Mouse (Mus musculus) heart, embryonic 15.5 days (tissue): ENCODE results near the gene Sh3yl1. TPM values are rescaled to one million over a fixed set of nuclear protein-coding genes. Genes with fewer than 3 reads are reported as not detected.
A peak's percentile ranks its signal among the peaks of the same experiment; 100 is the strongest.

Source experiments
- ATAC-seq: fragments of 200-750 bp; cut with Nextera tagmentation; replicated peaks from 2 replicates; pipeline ENCODE4 v1.8.0; 2017; ENCODE audit warnings: low read depth, moderate TSS enrichment; ENCODE audit not compliant: insufficient number of reproducible peaks, insufficient read depth, low FRiP score
- H3K27ac ChIP-seq: fragments of 300-500 bp; sonication (generic); 2 replicates; pipeline ENCODE4 v1.5.1; 2015; ENCODE audit warnings: mild to moderate bottlenecking, inconsistent platforms
- H3K27me3 ChIP-seq: fragments of 300-500 bp; sonication (generic); 2 replicates; pipeline ENCODE4 v1.6.1; 2015; ENCODE audit warnings: inconsistent platforms
- H3K36me3 ChIP-seq: fragments of 300-500 bp; sonication (generic); 2 replicates; pipeline ENCODE4 v1.6.1; 2015; ENCODE audit warnings: mild to moderate bottlenecking, inconsistent platforms
- H3K4me1 ChIP-seq: fragments of 300-500 bp; sonication (generic); replicated peaks from 2 replicates; pipeline ENCODE4 v1.6.1; 2015; ENCODE audit warnings: inconsistent platforms
- H3K4me2 ChIP-seq: fragments of 300-500 bp; sonication (generic); 2 replicates; pipeline ENCODE4 v1.6.1; 2015; ENCODE audit warnings: inconsistent platforms, mild to moderate bottlenecking, moderate library complexity
- H3K4me3 ChIP-seq: fragments of 300-500 bp; sonication (generic); 2 replicates; pipeline ENCODE4 v1.5.1; 2015; ENCODE audit warnings: mild to moderate bottlenecking, inconsistent platforms
- H3K9ac ChIP-seq: fragments of 300-500 bp; sonication (generic); 2 replicates; pipeline ENCODE4 v1.6.1; 2015; ENCODE audit warnings: mild to moderate bottlenecking, inconsistent platforms
- H3K9me3 ChIP-seq: fragments of 300-500 bp; sonication (generic); replicated peaks from 2 replicates; pipeline ENCODE4 v1.6.1; 2016; ENCODE audit warnings: inconsistent platforms
- WGBS: fragments of 180-500 bp; shearing (Covaris S2); methylation state at CpG from one replicate; pipeline ENCODE4 v1.1.7; 2015; ENCODE audit warnings: mixed read lengths; 5-methylcytosine and 5-hydroxymethylcytosine counted together
- polyA plus RNA-seq: library from polyadenylated mRNA; unstranded; fragments of >200 nt; fragmentation: Nextera tagmentation; extraction: Ambion mirVana; gene quantifications from 2 replicates; pipeline ENCODE4 v1.2.1, GENCODE M21; 2015

The Sh3yl1 gene
- 5.2 and 6.5 TPM in 2 replicates for polyA plus RNA-seq

- under 1% methylated on average over 52 of the region's 52 CpGs for WGBS
- Histone ChIP-seq H3K9me3 (no peaks in the 10 kb centered on the region), H3K27ac (peak within 1 kb of the TSS; percentile 61), H3K36me3 (no peaks in the 10 kb centered on the region), H3K4me3 (peak within 1 kb of the TSS; percentile 74), H3K27me3 (no peaks in the 10 kb centered on the region), H3K4me2 (peak within 1 kb of the TSS; percentile 98), H3K9ac (peak within 1 kb of the TSS; percentile 82), H3K4me1 (peaks cover 7% of the 10 kb centered on the region)
- ATAC-seq, result peak; percentile 98
Measured at GRCm38 (mm10) chr12:30911261-30912047, at the start of gene Sh3yl1, which contains the start of gene Acp1. Gene Sh3yl1, plus strand, starts transcription at chr12:30911668. Gene Acp1, minus strand, starts transcription at chr12:30911589.

- ATAC-seq, result peak; percentile 43; the same call in 1 of the 2 replicates
Measured at GRCm38 (mm10) chr12:30864347-30864746, 47.1 kb upstream of the Sh3yl1 start.

GRCm38 (mm10) chr12:30865781-30866180, 45.7 kb upstream of the Sh3yl1 start:
- Histone ChIP-seq H3K4me2 (no peak overlapping the region), H3K27ac (no peak overlapping the region), H3K36me3 (no peaks in the 10 kb centered on the region), H3K9me3 (no peaks in the 10 kb centered on the region), H3K4me3 (no peak overlapping the region), H3K27me3 (no peaks in the 10 kb centered on the region), H3K9ac (no peak overlapping the region), H3K4me1 (peaks cover 9% of the 10 kb centered on the region)
- 75% methylated on average over 4 of the region's 4 CpGs for whole genome bisulfite sequencing
- no peak for ATAC-seq

More at GRCm38 (mm10) chr12:30864347-30864746, 47.1 kb upstream of the Sh3yl1 start:
- WGBS, result 44% methylated on average over 2 of the region's 2 CpGs
- Histone ChIP-seq H3K27me3 (no peaks in the 10 kb centered on the region), H3K4me3 (no peak overlapping the region), H3K9me3 (no peaks in the 10 kb centered on the region), H3K27ac (peak overlapping the region; percentile 20), H3K4me2 (no peak overlapping the region), H3K4me1 (peaks cover 9% of the 10 kb centered on the region), H3K36me3 (no peaks in the 10 kb centered on the region), H3K9ac (no peak overlapping the region)

GRCm38 (mm10) chr12:30879447-30879846, 32.0 kb upstream of the Sh3yl1 start:
- Histone ChIP-seq H3K27me3 (peaks cover 39% of the 10 kb centered on the region), H3K4me3 (no peak overlapping the region), H3K27ac (no peak overlapping the region), H3K4me2 (no peak overlapping the region), H3K9ac (no peak overlapping the region), H3K36me3 (no peaks in the 10 kb centered on the region), H3K9me3 (no peaks in the 10 kb centered on the region), H3K4me1 (peaks cover 10% of the 10 kb centered on the region)
- 67% methylated on average over 6 of the region's 6 CpGs for WGBS
- no peak for ATAC-seq

GRCm38 (mm10) chr12:30883592-30883985, 27.9 kb upstream of the Sh3yl1 start:
- no peak overlapping the region for H3K27ac ChIP-seq
- peak overlapping the region; percentile 56 for H3K4me3 ChIP-seq
- H3K4me2 ChIP-seq, result peak overlapping the region; percentile 95
- no peaks in the 10 kb centered on the region for H3K36me3 ChIP-seq
- H3K4me1 ChIP-seq, result peaks cover 14% of the 10 kb centered on the region
- ATAC-seq, result no peak
- peaks cover 68% of the 10 kb centered on the region for H3K27me3 ChIP-seq
- H3K9ac ChIP-seq, result no peak overlapping the region
- 17% methylated on average over 4 of the region's 4 CpGs for WGBS
- H3K9me3 ChIP-seq, result no peaks in the 10 kb centered on the region

- Histone ChIP-seq H3K4me3 (peak within 1 kb of the TSS; percentile 56), H3K4me1 (peaks cover 14% of the 10 kb centered on the region), H3K9me3 (no peaks in the 10 kb centered on the region), H3K27me3 (peaks cover 67% of the 10 kb centered on the region), H3K36me3 (no peaks in the 10 kb centered on the region), H3K4me2 (peak within 1 kb of the TSS; percentile 95), H3K9ac (no peak within 1 kb of the TSS; the same call in 1 of the 2 replicates), H3K27ac (no peak within 1 kb of the TSS)
- 0 out of 2 replicates have a peak, but pooled peaks have one; percentile 35 for ATAC-seq
- 2% methylated on average over 58 of the region's 58 CpGs for WGBS
Measured at GRCm38 (mm10) chr12:30883986-30884621, 27.4 kb upstream of the Sh3yl1 start, which contains the start of gene Alkal2. Gene Alkal2, plus strand, starts transcription at chr12:30884322.

- Histone ChIP-seq H3K9ac (no peak overlapping the region; the same call in 1 of the 2 replicates), H3K4me1 (peaks cover 14% of the 10 kb centered on the region), H3K4me3 (peak overlapping the region; percentile 56), H3K27me3 (peaks cover 66% of the 10 kb centered on the region), H3K9me3 (no peaks in the 10 kb centered on the region), H3K27ac (no peak overlapping the region), H3K36me3 (no peaks in the 10 kb centered on the region), H3K4me2 (peak overlapping the region; percentile 95)
- WGBS, result 9% methylated on average over 39 of the region's 39 CpGs
- no peak for ATAC-seq
Measured at GRCm38 (mm10) chr12:30884622-30885230, 26.7 kb upstream of the Sh3yl1 start.

GRCm38 (mm10) chr12:30885891-30886290, 25.6 kb upstream of the Sh3yl1 start:
- Histone ChIP-seq H3K9ac (no peak overlapping the region), H3K27ac (no peak overlapping the region), H3K36me3 (no peaks in the 10 kb centered on the region), H3K9me3 (no peaks in the 10 kb centered on the region), H3K4me1 (peaks cover 14% of the 10 kb centered on the region), H3K4me3 (no peak overlapping the region), H3K27me3 (peaks cover 59% of the 10 kb centered on the region), H3K4me2 (no peak overlapping the region)
- ATAC-seq, result no peak
- 72% methylated on average over 6 of the region's 6 CpGs for WGBS

GRCm38 (mm10) chr12:30888003-30888402, 23.5 kb upstream of the Sh3yl1 start:
- WGBS, result 66% methylated on average over 4 of the region's 4 CpGs
- ATAC-seq, result no peak
- peaks cover 14% of the 10 kb centered on the region for H3K4me1 ChIP-seq

GRCm38 (mm10) chr12:30890067-30890466, 21.4 kb upstream of the Sh3yl1 start:
- Histone ChIP-seq H3K4me3 (no peak overlapping the region), H3K4me1 (no peaks in the 10 kb centered on the region), H3K9me3 (no peaks in the 10 kb centered on the region), H3K36me3 (no peaks in the 10 kb centered on the region), H3K9ac (no peak overlapping the region), H3K4me2 (no peak overlapping the region), H3K27me3 (peaks cover 24% of the 10 kb centered on the region), H3K27ac (no peak overlapping the region)
- WGBS, result 32% methylated on average over 5 of the region's 5 CpGs
- ATAC-seq, result no peak

More at GRCm38 (mm10) chr12:30888003-30888402, 23.5 kb upstream of the Sh3yl1 start:
- H3K27ac ChIP-seq, result no peak overlapping the region
- H3K9ac ChIP-seq, result no peak overlapping the region
- no peak overlapping the region for H3K4me2 ChIP-seq
- H3K9me3 ChIP-seq, result no peaks in the 10 kb centered on the region
- no peak overlapping the region for H3K4me3 ChIP-seq
- peaks cover 45% of the 10 kb centered on the region for H3K27me3 ChIP-seq
- no peaks in the 10 kb centered on the region for H3K36me3 ChIP-seq

GRCm38 (mm10) chr12:30891438-30891837, 20.0 kb upstream of the Sh3yl1 start:
- Histone ChIP-seq H3K4me2 (no peak overlapping the region), H3K27ac (no peak overlapping the region), H3K9ac (no peak overlapping the region), H3K36me3 (no peaks in the 10 kb centered on the region), H3K4me1 (no peaks in the 10 kb centered on the region), H3K27me3 (peaks cover 13% of the 10 kb centered on the region), H3K9me3 (no peaks in the 10 kb centered on the region), H3K4me3 (no peak overlapping the region)
- no peak for ATAC-seq
- 77% methylated on average over 7 of the region's 7 CpGs for WGBS
